Mouse (Mus musculus): Measurements from ENCODE around the gene Gm10697. TPM values are rescaled to one million over a fixed set of nuclear protein-coding genes. Genes with fewer than 3 reads are reported as not detected.
"Not testable (repeated sequence)": the region's sequence is repeated elsewhere in the genome, so short reads cannot be mapped to it uniquely, and the experiment has no call there.

The Gm10697 gene
- not detected for total RNA-seq (2021)
- long read RNA-seq, experiment 1, result 0 reads
- long read RNA-seq, experiment 2, result 0 reads

DNA sequence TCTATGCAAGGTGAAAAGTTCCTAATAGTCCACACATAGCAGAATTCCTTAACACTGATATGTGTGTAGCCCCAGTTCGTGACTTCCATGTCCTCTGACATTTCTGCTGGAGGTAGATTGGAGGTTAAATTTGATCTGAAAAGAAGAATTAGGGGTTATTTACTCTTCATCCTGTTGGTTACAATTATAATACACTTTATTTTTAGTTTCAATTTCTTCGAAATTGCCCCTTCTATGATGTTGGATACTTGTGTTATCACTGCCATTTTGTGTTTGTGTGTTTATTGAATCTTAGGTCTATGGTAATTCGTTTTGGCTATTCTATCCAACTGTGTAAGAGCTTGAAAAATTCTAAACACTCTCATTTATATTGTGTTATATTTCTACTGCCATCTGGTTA, at the start of gene Gm10697:
Gm10697 (minus strand) TSS at position 101 of the 400 bp plus-strand sequence.
- DNase-seq, result not testable (repeated sequence)

DNA sequence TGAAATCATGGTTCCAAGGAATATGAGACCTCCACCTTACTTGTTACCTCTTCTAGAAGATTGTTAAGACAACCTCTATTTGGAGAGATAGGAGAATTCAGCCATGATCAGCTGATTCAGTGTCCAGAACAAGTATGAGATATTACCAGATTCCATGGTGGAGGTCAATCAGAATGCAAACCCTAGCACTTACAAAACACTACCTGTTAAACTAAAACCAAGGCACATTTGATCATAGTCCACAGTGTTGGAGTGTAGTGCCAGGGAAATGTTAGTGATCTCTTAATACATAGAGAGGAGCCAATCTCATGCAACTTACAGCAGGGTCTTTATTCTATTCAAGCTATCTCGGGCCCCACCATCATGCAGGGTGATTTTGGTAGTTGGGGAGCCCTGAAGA, 42.6 kb upstream of the Gm10697 start:
- DNase-seq, result not testable (repeated sequence)

DNA sequence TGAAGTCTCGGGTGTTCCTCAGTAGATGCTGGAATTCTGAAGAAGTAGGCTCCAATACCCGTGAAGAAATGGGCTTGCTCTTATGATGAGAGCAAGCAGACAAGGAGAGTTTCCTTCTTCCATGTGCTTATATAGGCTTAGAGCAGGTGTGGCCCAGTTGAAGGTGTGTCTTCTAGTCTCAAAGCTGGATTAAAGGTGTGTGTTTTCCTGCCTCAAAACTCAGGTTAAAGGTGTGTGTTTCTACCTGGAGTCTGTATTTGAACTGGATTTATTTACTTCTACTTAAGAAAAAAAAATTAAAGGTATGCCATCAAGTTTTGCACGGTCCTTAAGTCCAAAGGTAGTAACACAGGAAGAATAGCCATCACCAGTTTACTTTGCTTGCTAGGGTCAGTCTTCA, 17.7 kb downstream of the Gm10697 start, which contains the start of gene Gm9125:
Gm9125 (minus strand) TSS at position 101 of the 400 bp plus-strand sequence.
- DNase-seq, result not testable (repeated sequence)

DNA sequence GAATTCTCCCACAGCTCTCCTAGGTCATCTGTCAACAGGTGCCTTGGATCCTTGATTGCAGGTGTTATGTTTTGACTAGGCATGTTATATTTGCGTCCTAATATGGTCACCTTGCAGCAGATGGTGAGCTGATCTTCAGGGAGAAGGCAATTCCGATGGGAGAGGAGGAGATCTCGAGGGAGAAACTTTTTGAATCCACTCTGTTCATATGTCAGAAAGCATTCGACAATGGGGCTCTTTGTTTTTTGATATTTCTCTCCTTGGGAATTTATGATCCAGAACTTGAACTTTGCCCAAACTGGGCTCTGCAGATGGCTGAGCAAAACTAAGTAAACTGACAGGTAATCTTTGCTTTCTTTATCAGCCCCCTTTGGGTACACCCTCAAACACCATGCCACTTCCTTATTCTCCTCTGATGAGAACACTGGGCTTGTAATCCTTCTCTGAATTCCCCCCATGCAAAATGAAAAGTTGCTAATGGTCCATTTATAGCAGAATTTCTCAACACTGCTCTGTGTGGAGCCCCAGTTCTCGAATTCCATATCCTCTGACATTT, 22.8 kb downstream of the Gm10697 start:
- DNase-seq, result not testable (repeated sequence)

GRCm38 (mm10) chr3:94038241-94038640, 34.2 kb downstream of the Gm10697 start:
- DNase-seq, result not testable (repeated sequence)

DNA sequence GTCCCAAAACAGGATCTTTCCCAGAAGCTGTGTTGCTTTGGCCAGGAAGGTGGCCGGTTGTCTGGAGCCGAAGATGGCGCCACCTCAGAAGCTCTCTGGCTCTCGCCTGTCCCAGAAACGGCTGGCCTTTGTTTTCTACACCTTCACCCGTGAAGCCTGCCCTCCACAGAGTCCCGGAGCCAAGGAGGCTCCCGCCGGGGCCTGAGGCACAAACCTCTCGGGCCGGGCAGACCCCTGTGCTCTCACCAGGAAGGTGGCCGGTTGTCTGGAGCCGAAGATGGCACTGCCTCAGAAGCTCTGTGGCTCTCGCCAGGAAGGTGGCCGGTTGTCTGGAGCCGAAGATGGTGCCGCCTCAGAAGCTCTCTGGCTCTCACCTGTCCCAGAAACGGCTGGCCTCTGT, 38.0 kb downstream of the Gm10697 start:
- DNase-seq, result not testable (repeated sequence)

Other genes with a start within 250 kb of the Gm10697 start
- gene Tdpoz3, start 246.6 kb downstream of the Gm10697 start, total RNA-seq (2021), result not detected
- gene Gm9117, start 129.1 kb downstream of the Gm10697 start, total RNA-seq (2021), result not detected
- gene Tdpoz5, start 111.3 kb downstream of the Gm10697 start, total RNA-seq (2021), result not detected
- gene Gm9125, start 17.8 kb downstream of the Gm10697 start, total RNA-seq (2021), result not detected
- not detected for gene Gm10696, start 105.5 kb upstream of the Gm10697 start, total RNA-seq (2021)
- gene Gm5286, start 124.1 kb upstream of the Gm10697 start, total RNA-seq (2021), result not detected
- gene Gm4778, start 191.4 kb upstream of the Gm10697 start, total RNA-seq (2021), result not detected
- 1 to 10 TPM; 8.1 to 8.2 TPM for gene Them4, start 237.4 kb upstream of the Gm10697 start, total RNA-seq (2021)

Data from gastrocnemius, postnatal 25 days (tissue).